Mouse (Mus musculus): ENCODE data around the gene Tspoap1.
A peak's percentile ranks its signal among the peaks of the same experiment; 100 is the strongest.

The Tspoap1 gene

DNA sequence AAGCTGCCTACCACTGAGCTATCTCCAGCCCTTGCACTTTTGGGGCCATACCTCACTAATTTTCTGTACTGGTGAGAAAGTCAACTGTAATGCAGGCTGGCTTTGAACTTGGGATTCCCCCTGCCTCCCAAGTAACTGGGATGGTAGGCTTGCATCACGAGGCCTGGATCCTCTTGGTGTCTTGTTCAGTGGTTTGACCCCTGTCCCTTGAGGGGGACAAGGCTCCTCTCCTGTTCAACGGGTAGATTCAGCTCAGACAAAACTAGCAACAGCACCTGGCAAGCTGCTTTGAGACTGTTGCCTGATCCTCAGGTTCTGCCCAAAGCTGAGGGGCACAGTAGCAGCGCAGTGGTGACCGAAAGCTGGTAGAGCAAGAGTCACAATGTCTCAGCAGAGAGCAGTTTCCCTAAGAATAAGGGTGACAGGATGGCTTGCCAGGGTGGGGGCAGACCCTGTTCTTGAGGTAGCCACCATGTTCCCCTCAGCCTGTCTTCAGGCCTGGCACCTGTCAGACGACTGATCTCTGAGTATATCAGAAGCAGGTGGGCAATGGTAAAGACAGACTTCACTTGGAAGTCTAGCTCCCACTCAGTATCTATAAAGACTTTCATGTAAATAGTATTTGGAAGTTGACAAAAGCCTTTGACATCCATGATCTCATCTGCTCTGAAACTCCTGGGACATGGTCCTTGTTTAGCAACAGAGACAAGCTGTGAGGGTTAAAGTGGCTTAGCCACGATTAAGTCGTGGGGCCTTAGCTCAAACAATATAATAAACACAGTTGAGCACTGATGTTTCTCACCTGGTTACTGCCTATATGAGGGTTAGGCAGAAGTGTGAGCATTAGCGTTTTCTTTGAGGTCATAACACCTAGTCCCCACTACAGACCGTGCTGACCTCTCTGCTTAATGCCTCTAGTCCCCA is 14.4 kb upstream of the Tspoap1 start:
- DNase-seq: no peak

DNA sequence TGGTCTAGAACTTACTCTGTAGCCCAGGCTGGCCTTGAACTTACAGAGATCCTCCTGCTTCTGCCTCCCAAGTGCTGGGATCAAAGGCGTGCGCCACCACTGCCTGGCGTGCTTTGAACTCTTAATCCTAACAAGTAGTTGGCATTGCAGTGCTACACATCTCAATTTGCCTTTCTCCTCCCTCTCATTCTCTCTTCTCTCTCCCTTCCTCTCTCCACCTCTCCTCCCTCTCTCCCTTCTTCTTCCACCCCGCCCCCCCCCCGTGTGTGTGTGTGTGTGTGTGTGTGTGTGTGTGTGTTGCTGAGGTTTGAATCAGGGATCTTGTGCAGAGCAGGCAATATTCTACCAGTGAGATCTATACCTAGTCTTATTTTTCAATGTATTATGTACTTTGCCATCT is 13.0 kb upstream of the Tspoap1 start:
- DNase-seq: no peak

DNA sequence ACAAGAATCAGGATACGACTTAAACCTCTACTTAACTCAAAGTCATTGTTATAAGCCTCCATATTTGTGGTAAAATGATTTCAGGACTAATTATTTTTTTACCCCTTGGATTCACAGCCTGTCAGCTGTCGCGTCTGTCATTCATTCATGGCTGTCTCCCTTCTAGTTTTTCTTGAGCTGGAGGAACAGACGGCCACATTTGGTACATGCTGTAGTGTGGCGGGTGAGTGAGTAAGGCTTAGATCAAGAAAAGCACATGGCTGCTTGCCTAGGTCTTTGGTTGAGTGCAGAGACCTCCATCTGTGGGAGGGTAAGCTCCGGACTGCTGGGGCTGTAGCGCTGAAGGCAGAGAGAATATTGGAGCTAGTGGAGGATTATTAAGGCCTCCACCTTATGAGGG is 12.6 kb upstream of the Tspoap1 start:
- no peak for DNase-seq

DNA sequence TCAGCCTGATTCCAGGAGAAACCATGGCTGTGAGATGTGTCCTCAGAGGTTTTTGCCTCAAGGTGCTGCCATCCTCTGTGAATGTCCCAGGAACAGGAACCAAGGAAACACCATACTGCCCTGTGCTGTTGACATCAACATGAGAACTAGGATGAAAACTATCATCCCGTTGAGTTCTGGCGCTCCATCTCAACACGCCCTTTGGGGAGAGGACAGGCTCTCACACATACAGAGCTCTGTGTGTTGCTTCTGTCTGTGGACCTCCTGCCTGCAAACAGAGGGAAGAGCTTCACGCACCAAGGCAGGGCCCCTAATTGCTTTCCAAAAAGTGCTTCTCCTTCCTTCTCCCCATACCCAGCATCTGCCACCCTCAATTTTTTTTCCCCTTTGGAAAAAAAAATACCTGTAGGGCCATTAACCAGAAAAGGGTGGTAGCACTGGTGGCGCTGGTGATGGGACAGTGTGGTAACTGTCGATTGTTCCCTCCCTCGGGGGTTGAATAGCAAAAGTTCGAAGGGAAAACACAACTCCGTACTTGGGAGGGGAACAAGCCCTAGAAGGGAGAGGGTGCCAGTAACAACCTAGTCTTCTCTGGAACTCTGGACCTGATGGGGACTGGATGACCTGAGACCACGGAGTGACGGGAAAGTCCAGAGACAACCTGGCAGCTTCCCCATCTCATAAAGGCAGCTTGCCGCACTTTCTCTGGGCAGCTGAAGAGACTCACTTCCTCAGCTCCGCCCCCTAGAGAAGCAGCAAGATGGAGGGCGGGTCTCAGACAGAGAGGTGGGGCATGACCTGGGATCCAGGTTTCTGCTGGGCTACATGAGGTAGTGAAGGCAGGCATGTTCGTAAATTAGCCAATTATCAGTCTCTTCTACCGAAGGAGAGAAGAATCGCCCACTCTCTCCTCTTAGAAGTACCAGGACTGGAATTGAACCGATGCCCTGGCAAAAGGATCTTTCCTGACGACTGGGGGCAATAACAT is 11.9 kb upstream of the Tspoap1 start:
- peak in 1 of 2 experiments; percentile 16 for DNase-seq

DNA sequence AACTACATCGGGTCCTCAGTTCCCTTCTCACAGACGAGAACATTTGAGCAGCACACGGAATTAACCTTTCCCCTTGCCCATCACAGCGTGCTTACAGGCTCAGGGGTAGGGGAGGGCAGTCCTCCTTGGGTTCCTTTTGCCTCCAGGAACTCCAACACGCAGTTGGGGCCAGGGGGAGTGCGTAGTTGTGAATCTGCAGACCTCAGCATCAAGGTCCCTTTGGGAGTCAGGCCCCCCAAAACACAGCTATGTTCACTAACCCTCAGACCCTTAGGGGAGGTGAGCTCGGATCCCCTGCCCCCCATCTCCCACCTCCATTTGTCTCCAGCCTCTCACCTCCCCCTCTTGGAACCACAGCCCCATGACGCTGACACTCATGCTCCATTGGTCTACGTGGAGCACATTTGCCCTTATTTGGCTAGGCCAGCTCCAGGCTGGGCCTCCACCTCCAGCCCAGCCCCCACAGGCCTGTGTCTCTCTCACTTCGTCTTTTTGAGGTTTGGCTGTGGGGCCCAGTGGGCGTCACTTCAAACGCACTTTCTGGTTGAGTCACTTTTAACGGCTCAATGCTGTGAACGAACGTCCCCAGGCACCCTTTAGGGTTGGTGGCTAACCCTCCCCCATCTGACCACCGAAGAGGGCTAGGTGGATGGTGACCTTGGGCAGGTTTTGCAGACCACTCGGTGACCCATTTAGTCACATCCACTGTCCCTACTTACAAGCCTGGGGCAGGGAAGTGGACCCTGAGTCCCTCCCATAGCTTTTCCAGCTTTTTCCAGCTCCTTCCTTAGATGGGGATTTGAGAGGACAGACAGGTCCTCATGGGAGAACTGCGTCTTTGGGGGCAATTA is 10.9 kb upstream of the Tspoap1 start:
- peak in 1 of 2 experiments; percentile 20 for DNase-seq

DNA sequence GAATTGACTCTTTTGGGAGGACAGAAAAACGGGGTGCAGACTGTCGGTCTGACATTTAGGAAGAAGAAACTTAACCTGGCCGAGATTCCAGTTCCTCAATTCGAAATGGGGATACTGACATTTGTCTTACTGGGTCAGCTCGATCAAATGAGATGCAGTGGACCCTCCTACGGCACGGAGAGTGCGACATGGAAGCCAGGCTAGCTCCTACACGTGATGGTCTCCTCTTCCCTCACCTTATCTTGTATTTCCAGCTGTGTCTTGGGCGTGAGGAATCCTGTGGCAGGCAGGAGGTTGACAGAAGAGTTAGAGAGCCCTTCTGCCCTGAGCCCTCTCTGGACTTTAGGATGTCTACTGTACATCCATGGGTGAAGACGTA is 10.3 kb upstream of the Tspoap1 start:
- no peak for DNase-seq

DNA sequence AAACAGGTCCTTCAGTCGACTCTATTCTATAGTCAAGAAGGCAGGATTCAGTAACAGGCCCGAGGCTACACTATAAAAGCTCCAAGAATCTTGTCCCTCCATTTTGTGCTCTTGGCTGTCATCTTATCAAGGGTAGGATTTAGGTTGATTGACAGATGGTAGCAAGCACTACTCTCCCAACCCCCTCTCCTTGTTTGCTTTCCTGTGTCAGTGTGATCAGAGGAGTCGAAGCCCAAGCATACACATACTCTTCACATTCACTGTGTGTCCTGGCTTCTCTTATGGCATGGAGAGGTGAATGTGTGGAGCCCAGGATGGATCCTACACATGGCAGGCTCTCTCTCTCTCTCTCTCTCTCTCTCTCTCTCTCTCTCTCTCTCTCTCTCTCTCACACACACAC is 9.8 kb upstream of the Tspoap1 start:
- DNase-seq: no peak

DNA sequence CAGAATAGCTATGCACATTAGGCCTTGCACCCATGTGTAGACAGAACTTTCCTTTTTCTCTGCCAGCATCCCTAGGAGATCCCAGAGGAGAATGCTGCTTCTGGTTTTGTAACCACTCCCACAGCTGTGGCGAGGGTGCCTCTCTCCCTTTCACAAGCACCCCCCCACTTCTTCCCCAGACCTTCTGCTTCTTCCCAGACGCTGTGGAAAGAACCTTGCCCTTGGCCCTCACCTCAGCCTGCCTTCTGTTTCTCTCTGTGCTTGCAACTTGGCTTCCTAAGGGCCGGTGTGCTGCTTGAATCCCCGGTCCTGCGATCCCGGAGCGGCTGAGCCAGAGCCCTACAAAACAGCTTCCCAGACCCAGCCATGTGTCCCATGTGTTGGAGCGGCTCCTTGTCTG is 9.3 kb upstream of the Tspoap1 start:
- DNase-seq: no peak

DNA sequence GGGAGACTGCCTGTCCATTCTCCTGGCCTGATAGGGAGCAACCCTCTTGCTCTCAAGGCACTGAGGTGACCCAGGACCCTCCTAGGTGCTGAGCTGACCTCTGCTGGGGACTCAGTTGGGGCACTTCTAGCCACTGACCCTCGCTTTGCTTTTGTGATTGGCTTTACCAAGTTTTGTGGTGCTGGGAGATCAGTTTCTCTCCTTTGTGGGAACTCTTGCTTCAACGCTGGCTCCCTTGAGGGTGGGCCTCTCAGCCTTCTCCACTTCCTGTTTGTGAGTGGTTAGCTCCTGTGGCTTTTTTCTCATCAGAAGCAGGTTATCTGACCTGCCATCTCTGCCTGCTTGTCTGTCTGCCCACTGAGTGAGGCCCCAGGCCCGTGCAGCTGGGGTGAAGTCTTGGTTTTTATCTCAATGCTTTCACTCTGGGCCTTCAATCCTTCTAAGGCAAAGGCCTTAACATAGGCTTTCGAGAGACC is 8.8 kb upstream of the Tspoap1 start:
- DNase-seq: no peak

DNA sequence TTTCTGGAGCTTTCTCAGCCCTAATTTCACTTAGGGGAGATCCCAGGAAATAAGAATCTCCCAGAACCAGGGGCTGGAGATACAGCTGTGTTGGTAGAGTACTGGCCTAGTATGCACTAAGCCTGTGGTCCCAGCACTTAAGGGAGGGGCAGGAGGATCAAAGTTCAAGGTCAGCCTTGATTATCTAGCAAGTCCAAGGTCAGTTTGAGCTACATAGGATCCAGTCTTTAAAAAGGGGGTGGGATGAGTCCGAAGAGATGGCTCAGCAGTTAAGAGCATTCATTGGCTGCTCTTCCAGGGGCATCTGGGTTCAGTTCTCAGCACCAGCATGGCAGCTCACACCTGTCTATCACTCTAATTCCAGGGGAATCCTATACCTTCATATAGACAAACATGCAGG is 8.0 kb upstream of the Tspoap1 start:
- DNase-seq: no peak

DNA sequence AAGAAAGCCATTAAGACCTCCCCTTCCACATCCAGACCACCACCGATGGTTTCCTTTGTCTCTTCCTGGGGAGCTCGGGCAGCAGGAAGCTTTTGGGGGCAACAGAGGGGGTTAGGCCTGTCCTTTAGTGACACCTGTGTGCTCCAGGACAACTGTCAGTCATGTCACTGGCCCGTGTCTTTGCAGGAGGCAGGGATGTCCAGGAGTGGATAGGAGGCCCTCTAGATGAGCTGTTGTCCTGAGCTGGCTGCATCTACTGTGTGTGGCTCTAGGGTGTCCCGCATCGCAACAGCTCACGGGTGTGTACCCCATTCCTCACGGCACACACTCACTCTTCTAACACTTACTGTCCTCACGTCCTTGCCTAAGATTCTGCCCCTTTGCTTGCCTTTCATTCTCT is 7.1 kb upstream of the Tspoap1 start:
- DNase-seq: no peak

DNA sequence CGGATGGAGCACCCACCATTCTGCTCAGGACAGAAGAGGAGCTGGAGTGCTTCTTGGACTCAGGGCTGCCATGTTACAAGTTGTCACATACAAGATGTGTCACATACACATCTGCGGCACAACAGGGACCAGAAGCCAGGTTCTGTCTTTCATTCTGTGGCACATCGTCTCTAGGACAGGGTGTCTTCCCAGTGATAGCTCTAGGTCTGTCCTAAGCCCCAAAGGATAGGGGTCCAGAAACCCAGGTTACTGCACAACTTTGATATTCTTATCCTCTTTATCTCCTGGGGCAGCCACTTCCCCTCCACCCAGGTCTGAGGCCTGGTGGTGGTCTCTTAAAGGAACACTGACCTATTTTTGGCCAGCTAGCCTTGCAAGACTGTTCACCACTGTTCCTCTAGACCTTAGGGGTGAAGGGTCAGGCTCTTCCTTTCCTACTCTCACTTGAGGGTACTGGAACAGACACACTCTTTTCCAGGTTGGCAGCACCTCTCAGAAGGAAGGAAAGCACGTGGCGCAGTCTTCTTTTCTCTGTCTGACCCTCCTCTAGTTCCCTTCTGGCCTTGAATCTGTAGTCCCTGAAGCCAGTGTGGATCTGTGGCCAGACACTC is 6.3 kb upstream of the Tspoap1 start:
- DNase-seq: no peak

DNA sequence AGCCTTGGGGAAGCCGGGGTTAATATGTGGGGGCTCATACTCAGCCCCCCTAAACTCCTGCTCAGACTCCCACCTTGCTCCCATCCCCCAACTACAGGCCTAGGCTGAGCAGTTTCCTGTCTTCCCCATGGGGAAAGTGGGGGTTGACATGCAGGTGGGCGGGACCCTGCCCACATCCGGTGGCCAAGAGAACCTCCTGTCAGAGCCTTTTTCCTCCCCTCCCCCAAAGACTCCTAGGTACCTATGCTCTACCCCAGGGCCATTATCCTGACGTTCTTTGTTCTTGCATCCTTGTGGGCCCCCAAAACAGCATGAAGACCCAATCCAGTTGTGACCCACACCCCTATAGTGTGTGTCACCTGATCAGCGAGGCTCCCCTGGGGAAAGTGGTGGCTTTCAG is 5.7 kb upstream of the Tspoap1 start:
- DNase-seq: no peak

DNA sequence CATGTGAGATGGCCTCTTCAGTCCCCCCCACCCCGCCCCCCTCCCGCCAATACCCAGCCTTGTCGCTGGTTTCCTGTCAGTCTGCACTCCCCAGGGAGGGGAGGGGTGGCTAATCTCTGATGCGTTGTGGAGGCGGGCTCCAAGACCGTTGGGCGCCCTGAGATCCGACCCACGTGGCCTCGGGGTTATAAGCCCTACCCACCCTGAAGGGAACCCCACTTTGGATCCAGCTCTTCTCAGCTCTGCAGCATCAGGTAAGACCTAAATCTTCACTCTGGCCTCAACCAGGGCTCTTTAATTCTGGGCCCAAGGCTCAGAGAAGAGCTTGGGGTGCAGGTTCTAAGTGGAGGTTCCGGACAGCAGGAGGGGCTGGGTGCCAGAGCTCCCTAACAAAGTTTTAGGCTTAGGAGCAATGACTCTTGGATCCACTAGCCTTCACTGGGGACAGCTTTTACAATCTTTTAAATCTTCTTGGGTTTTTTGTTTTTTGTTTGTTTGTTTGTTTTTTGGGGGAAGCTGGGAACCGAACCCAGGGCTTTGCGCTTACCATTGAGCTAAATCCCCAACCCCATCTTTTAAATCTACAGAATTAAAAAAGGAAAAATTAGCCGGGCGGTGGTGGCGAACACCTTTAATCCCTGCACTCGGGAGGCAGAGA is 4.9 kb upstream of the Tspoap1 start:
- DNase-seq: peak in 1 of 2 experiments; percentile 28

DNA sequence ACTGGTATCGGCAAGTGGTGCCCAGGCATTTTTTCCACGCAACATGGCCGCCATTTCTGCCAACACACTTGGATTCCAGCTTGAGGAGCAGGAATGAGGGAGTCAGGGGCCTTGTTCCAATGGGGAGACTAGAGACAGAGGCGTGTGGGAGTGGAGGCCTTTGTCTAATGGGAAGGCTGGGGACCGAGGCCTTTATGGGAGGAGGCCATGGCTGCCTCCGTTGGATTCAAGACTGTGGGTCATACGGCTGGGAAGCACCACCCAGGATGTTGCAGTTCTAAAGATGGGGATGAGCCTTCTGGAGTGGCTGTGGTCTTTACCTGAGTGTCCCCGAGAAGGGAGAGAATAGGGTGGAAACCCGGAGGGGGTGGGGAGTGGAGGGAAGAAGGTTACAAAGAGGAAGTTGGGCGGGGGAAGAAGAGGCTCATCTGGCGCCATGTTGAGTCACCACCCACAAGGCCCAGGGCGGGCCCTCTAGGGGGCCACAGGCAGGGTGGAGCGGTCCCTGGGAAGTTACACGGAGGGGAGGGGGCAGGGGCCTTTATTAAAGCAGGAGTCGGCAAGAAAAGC is 4.0 kb upstream of the Tspoap1 start:
- no peak for DNase-seq

DNA sequence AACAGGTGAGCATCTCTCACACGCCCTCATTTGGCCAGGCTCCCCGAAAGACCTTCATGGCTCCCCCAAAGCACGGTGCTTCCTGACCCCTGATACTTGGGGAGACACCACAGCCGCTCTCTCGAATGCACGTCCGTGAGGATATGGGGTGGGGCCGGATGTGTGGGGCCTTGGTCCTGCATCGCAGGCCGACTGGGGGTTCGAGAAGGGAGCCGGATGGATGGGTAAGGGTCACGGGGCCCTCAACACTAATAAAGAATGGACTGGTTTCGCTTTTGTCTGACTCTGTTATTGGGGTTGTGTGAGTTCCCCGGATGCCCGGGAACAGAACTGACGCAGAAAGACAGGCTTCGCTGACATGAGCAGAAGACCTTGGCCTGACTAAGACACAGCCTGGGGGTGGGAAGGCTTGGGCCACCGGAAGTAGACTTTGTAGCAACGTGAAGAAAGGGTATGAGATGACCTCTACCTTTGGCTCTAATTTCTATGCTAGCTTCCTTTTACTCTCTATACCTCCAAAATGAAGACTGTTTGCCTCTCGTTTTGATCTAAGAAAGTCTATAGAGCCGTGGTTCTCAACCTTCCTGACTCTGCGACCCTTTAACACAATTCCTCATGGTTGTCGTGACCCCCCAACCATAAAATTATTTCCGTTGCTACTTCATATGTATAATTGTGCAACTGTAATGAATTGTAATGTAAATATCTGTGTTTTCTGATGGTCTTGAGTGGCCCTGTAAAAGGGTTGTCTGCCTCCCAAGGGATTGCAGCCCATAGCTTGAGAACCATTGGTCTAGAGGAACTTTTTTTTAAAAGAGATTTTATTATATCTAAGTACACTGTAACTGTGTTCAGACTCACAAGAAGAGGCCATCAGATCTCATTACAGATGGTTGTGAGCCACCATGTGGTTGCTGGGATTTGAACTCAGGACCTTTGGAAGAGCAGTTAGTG is 3.1 kb upstream of the Tspoap1 start:
- no peak for DNase-seq

DNA sequence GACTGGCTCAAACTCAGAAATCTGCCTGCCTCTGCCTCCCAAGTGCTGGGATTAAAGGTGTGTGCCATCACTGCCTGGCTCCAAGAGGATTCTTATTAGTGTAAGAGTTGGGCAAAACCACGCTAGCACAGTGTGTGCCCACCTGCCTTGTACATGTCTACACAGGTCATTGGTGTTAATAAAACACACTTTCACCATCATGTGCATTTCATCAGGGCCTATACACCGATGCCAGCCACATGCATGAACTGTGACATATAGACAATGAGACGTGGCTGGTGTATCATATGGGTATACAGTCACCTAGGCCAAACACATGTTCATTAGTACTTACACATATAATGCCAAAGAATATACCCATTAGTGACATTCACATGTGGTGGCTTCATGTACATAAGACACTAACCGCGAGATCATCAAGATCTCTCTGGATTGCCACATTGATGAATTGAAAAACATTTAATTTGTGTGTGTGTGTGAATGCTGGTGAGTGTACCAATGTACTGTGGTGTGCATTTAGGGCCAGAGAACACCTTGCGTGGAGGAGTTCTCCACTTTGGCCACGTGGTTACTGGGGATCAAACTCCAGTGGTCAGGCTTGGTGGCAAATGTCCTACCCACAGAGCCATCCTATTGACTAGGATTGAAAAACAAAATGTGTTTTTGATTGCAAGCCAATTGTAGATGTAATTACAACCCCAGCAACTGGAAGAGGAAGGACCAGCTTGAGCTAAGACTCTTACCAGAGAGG is 2.0 kb upstream of the Tspoap1 start:
- no peak for DNase-seq

DNA sequence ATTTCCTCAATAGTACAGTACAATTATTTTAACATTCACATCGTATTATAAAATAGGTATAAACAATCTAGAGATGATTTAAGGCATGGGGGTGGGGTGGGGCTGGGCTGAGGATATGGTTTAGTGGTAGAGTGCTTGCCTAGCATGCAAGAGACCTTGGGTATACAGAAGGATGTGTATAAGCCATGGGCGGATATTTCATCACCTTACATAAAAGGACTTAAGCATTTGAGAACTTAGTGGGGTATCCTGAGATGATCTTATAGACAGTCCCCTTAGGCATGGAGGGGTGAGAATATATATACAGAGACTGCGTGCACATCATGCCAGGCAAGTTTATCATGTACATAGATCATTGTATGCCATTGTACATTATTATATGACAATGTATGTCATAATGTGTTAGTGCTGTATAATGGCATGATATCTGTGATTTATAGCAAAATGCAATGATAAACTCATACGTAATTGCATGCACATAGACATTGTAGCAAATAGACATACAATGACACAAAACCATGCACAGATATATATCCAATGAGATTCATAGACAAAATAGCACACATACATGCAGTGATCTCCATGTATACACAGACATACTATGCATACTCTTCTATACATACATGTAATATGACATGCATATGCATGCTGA is 1.3 kb upstream of the Tspoap1 start:
- DNase-seq: no peak

DNA sequence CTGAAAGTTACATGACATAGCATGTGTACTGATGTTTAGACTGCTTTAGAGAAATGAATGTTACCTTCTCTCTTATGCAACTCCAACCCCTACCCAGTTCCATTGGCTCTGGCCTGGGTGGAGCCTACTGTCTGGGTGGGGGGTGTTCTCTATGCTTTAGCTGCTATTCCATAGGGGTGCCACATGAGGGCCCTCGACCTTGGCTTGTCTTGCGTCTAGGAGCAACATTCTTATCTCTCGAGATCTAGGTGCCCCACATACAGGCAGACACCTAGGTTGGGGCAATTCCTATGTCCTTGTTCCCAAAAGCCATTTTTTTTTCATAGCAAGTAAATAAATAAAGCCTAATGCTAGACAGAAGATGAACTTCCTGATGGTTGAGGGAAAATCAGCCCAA is 734 bp upstream of the Tspoap1 start:
- no peak for DNase-seq
